8 mouse cellular contexts compared by ENCODE assay signal in the genomic region with DNA sequence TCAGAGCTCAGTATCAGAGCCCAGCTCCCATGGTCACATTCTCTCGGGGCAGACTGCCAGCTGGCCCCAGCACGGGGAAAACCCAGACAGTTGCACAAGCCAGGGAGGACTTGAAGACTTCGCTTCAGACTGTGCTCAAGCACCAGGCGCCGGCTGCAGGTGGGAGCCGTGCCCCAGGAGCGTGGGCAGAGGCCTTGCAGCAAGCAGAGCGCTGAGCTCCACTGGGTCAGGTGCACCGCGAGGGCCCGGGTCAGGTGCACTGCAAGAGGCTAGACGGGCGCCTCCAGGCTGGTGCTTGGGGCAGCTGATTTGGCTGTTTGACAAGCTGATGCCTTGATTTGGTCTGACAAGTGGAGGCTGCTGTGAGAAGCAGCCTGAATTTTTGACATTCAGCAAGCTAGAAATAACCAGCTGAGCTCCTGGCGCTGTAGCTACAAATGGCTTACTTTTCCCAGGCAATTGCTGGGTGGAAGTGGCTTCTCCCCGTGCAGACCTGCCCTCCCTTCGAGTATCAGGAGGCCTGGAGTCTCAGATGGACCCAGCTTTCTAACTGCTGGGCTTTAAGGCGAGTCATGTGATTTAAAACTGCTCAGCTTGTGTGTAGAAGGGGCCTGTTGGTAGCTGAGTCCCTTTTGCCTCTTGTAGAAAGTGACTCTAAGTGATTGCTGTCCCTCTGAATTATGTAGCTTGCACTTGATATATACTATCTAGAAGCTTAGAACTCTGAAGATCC.
DNase-seq lines count a peak whose midpoint lies in the region; ATAC-seq and TF ChIP-seq lines count a peak whose summit lies in the region.

No protein-coding gene starts in this region.

- DNase-seq in Muller cell, postnatal 12 days (ENCODE audit: inconsistent ontology term) = peak; percentile 95
- DNase-seq in cerebellum, adult 8-10 months = peak; percentile 56
- peak; percentile 87 for DNase-seq in gastrocnemius, adult 18-20 months (ENCODE audit: low spot score)
- DNase-seq in layer of hippocampus, adult 9-10 months (ENCODE audit: low spot score) = peak; percentile 44
- DNase-seq in lung, embryonic 14.5 days = peak; percentile 81
- peak; percentile 72 for DNase-seq in right cerebral cortex, adult 18-20 months
- peak; percentile 70 for DNase-seq in urinary bladder, postnatal 14 days (ENCODE audit: low spot score)

- H3K9me3 ChIP-seq in hindbrain, embryonic 12.5 days (replicated peaks) = no peaks in the 10 kb centered on the region
- H3K9me3 ChIP-seq in lung, embryonic 14.5 days (ENCODE audit: low read depth, low read length) = no peaks in the 10 kb centered on the region

- no peak for ATAC-seq in hindbrain, embryonic 12.5 days (ENCODE audit: low FRiP score)
- ATAC-seq in lung, embryonic 14.5 days (ENCODE audit: insufficient read depth) = peak; percentile 85

- no peak for TF ChIP-seq CTCF in lung, embryonic 14.5 days (IDR thresholded peaks at IDR 0.05; ENCODE audit: low read depth)

- no peaks in the 10 kb centered on the region for H3K36me3 ChIP-seq in hindbrain, embryonic 12.5 days
- H3K36me3 ChIP-seq in lung, embryonic 14.5 days (ENCODE audit: insufficient read depth) = no peaks in the 10 kb centered on the region

- 34% methylated on average over 17 of the region's 17 CpGs for WGBS in hindbrain, embryonic 12.5 days
- WGBS in lung, embryonic 14.5 days = 17% methylated on average over 17 of the region's 17 CpGs

- H3K9ac ChIP-seq in hindbrain, embryonic 12.5 days = no peak overlapping the region
- no peak overlapping the region for H3K9ac ChIP-seq in lung, embryonic 14.5 days

- no peak overlapping the region for H3K4me3 ChIP-seq in hindbrain, embryonic 12.5 days
- H3K4me3 ChIP-seq in lung, embryonic 14.5 days (ENCODE audit: low read depth, low read length) = no peak overlapping the region

- H3K27me3 ChIP-seq in hindbrain, embryonic 12.5 days = no peaks in the 10 kb centered on the region
- no peaks in the 10 kb centered on the region for H3K27me3 ChIP-seq in lung, embryonic 14.5 days (ENCODE audit: insufficient read depth, low read length)

- H3K4me1 ChIP-seq in hindbrain, embryonic 12.5 days = peaks cover 15% of the 10 kb centered on the region
- peaks cover 30% of the 10 kb centered on the region for H3K4me1 ChIP-seq in lung, embryonic 14.5 days (ENCODE audit: insufficient read depth)

- 0 out of 2 replicates have a peak overlapping the region, but pooled peaks have one; percentile 7 for H3K27ac ChIP-seq in hindbrain, embryonic 12.5 days
- H3K27ac ChIP-seq in lung, embryonic 14.5 days (ENCODE audit: low read depth) = peak overlapping the region; percentile 76

- H3K4me2 ChIP-seq in hindbrain, embryonic 12.5 days (replicated peaks) = peak overlapping the region; percentile 16
- H3K4me2 ChIP-seq in lung, embryonic 14.5 days = peak overlapping the region; percentile 36

Comparison
In these comparisons a context has a peak if more than half of its experiments do, and no peak if none do; other contexts are left out.
1. DNase-seq: peak in every context shown above with its lines; median percentile 95 in Muller cell, postnatal 12 days; 87 in gastrocnemius, adult 18-20 months; 81 in lung, embryonic 14.5 days; 72 in right cerebral cortex, adult 18-20 months; 70 in urinary bladder, postnatal 14 days; 56 in cerebellum, adult 8-10 months; 44 in layer of hippocampus, adult 9-10 months.